Mouse (Mus musculus) embryo, embryonic 11.5 days (tissue): Measurements from ENCODE around the gene Ankle1.
"Not testable (repeated sequence)": the region's sequence is repeated elsewhere in the genome, so short reads cannot be mapped to it uniquely, and the experiment has no call there.

Source experiments
- DNase-seq: peaks from one replicate; pipeline ENCODE4 v3.0.0-alpha.2; 2012; ENCODE audit warnings: low read depth, low spot score

Gene Ankle1

DNA sequence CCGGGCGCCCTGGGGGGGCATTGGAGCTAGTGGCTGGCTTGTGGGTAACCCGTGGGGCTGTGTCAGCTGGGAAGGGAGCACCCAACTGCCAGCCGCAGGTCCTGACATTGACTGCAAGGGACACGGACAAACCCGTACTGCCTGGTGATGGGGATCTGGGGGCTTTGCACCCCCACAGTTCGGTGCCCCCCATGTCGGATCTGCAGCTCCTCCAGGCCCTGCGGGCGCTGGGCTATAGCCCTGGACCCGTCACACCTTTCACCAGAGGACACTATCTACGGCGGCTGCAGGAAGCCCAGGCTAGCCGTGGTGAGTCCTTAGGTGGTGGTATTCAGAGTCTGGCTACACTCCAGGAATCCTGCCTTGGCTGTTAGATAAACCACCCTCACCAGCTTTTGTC, 1.6 kb downstream of the Ankle1 start:
- DNase-seq: no peak

DNA sequence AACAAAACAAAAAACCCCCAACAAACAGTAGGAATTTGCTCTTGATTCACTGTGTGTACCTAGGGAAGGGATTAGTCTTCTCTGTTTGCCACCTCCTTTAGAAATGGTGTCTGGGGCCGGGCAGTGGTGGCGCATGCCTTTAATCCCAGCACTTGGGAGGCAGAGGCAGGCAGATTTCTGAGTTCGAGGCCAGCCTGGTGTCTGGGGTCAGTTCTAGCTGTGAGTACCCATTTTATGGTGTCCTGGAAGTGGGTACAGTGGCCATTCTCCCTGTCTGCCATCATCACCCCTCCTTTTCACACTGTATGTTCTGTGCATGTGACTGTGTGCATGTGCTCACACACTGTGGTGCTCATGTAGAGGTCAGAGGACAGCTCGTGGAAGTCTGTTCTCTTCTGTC, 2.4 kb downstream of the Ankle1 start:
- no peak for DNase-seq

DNA sequence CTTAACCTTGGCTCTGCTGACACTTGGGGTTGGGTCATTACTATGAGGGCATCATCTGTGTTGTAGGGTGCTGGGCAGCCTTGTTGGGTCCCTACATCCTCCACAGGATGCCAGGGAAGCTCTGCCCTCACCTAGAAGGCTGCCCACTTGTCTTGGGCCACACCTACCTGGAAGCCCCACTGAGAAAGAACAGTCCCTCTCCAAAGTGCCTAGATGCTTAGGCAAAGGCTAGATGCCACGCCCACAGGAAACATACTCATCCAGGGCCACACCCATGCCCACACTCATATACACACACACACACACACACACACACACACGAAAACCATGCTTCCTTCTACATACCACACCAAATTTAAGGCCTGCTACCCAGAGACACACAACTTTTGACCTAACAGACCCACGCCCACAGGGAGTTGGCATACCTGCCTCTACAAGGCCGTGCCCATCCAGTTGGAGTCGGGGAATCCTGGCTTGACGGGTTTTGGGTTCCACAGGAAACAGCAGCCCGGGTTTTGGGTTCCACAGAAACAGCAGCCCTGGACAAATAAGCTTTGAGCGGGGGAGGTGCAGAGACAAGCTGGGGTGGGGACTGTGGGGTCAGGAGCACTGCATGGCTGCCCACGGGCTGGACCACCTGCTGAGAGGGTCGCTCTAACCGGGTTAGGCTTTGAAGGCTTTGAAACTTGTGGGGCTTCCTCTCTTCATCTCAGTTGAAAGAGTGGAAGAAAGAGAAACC, 5.9 kb downstream of the Ankle1 start:
- no peak for DNase-seq

DNA sequence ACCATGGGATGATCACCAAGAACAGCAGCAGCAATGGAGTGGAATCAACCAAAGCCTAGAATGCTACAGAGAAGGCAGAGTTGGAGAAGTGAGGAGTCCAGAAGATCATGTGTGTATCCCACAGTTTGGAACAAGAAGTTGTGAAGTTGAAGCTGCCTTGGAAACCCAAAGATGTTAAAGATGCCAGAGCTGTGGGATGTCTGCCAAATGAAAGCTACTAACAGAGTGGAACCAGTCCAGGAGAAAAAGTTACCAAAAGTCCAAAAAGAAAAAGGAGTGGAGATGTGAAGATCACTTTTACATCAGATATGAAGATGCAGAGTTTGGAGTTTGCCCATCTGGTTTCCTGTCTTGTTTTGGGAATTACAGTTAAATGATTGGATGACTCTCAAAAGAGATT, 16.3 kb downstream of the Ankle1 start:
- DNase-seq: no peak

DNA sequence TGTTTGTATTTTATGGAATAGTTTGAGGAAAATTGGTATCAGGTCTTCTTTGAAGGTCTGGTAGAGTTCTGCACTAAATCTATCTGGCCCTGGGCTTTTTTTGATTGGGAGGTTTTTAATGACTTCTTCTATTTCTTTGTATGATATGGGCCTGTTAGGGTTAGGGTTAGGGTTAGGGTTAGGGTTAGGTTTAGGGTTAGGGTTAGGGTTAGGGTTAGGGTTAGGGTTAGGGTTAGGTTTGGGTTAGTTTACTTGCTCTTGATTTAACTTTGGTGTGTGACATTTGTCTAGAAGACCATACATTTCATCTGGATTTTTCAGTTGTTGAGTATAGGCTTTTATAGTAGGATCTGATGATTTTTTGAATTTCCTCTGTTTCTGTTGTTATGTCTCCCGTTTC, 27.1 kb downstream of the Ankle1 start:
- not testable (repeated sequence) for DNase-seq

DNA sequence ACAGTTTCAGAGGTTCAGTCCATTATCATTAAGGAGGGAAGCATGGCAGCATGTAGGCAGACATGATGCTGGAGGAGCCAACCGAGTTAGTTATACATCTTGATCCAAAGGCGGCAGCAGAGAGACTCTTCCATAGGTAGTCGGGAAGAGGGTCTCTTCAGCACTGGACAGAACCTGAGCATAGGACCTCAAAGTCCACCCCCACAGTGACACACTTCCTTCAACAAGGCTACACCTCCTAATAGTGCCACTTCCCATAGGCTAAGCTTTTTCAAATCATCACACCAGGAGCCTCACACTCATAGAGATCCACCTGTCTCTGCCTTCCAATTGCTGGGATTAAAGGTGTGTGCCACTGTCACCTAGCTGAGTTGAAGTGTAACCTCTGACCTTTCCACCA, 31.2 kb downstream of the Ankle1 start:
- no peak for DNase-seq

DNA sequence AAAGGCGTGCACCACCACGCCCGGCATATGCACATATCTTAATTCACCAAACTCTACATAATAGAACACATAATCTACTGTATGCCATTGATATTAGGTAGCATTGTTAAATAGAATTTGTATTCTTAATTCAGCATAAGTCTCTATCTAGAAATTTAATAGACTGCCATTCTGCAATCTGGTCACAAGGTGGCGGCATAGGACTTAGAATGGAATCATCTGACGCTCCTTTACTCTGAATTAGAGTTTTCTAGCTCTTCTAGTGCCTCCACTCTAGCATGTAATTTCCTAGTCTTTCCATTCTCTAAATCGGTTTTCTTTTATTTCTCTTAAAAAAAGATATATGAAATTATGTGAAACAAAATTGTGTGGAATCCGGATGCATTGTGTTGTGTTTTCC, 35.6 kb downstream of the Ankle1 start:
- DNase-seq: peak; percentile 31

DNA sequence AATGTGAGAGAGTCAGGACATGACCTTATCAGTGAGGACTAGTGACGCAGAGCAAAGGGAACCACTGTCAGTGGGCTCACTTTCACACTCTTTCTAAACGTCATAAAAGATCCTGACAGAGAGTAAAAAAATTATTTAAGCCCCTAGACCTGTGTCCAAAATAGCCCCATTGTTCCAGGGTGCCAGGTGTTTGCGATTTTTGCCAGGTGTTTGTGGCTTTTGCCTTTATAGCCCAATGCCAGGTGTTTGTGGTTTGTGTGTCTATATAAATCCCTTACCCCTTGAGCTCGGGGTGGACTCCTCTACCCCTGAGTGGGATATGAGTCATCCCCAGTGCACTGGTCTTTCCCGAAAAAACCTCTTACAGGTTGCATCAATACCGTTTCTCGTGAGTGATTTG, 39.3 kb downstream of the Ankle1 start:
- no peak for DNase-seq

DNA sequence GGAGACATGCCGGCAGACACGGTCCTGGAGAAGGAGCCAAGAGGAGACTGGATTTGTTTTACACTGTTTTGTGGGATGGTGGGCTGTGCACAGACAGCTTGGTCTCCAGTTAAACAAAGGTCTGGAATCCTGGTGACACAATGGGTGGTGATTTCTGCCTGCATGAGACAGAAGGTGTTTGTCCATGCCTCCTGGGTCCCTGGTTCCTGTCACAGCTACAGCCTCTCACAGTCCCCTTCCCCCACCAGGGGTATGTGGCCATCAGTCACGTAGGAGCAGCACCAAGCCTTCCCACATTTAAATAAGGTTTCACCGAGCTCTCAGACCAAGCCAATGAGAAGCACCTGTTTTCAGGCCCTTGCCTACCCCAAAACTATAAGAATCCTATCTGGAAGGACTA, 45.5 kb downstream of the Ankle1 start:
- DNase-seq: no peak

DNA sequence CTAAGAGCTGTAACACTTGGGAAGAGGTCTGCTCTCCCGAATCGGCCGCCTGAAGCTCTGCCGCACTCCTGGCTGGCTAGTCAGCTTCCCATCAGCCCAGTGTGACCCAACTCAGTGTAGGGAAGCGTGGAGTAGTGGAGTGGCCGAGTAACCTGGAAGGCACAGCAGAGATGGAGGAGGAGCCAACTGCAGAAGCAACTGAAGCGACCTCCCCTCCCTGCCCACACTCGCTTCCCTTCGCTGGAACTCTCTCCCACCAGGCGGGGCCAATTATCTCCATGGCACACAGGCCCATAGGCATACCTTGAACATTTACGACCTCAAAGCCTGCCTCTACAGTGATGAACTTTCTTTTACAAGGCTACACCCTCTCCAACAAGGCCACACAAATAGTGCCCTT, 46.0 kb downstream of the Ankle1 start:
- DNase-seq: no peak

DNA sequence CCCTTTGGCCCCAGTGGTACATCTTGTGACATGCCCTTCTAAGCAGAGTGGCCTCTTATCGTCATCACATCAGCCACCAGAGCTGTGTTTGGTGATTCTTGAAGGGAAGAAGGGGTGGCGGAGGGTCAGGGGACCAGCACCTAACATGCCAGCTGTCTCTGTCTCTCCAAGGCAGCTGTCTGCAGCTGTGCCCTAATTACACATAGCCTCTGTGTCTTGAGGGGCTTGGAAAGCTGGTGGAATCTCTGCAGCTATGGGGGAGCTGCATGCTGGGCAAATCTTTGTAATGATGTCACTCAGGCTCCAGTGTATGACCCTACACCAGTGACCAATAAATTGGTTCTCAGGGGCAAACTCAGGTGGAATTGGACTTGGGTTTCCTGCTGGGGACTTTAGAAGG, 46.9 kb downstream of the Ankle1 start:
- no peak for DNase-seq

DNA sequence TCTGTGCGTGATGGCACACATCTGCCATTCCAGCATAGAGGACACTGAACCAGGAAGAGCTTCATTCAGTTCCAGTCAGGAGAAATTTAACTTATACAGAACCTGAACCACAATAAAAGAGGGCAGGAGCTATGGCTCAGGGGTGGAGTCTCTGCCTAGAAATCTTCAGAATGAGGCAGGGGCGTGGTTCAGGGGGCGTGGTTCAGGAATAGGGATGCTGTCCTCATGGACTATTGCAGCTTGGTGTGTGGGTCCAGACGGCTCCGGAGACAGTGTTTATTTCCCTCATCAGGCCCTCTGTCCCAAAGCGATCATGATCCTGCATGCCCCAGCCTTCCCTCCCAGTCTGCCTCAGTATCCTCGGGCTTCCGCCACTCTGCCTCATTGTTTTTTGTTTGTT, 48.9 kb downstream of the Ankle1 start:
- no peak for DNase-seq

DNA sequence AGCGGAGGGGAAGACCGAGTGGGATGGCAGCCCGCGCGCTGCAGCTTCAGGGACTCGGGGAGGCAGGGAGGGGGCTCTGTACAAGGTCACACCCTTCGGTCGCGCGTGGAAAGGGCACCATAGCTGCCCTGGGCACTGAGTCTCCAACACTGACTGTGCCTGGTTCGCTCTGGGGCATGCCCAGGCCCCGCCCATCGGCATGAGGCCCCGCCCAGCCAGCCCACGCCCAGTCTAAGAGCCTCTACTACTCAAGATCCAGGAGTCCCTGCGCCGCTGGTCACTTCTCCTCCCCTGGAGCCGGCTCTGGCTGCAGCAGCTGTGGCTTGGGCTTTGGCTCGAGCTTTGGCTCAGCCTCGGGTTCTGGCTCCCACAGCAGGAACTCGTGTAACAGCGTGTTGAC, 51.1 kb downstream of the Ankle1 start:
- no peak for DNase-seq

DNA sequence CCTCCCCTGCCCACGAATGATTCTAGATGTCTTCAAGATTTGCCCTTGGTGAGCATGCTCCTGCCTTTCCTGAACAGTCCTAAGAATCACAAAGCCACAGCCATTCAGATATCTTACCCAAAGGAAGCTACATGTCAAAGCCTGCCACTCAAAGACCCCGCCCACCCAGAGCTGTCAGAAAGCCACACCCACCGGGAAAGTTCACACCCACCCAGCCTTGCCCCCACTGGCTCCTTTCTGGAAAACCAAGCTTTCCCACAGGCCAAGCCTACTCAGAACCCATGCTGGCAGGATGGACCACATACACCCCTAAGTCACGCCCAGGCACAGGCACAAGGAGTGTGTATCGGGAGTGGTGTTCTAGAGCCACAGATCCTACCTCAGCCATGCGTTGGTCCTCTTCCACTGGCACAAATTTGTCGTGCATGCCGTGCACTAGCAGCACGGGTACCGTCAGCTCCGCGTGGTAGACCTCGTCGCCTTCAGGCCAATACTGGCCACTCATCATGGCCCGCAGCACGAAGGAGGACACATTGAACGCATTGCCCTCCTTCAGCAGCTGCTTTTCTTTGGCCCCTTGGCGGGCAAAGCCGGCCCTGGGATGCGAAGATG, 52.0 kb downstream of the Ankle1 start:
- no peak for DNase-seq
